9 mouse cellular contexts compared by ENCODE assay signal in genomic region chr8:84646800-84647199, GRCm38 (mm10). TPM values are rescaled to one million over a fixed set of nuclear protein-coding genes. Genes with fewer than 3 reads are reported as not detected.
DNase-seq lines count a peak whose midpoint lies in the region; ATAC-seq and TF ChIP-seq lines count a peak whose summit lies in the region.
"Had no signal": no experiment of that assay in that cellular context is flagged by ENCODE, and none has a peak within 500 bp of the region (broad histone marks: within the 10 kb centered on the region; RNA-seq: fewer than 3 reads in every experiment).

No protein-coding gene starts in this region.

- H3K27ac ChIP-seq in hindbrain, embryonic 10.5 days: peak overlapping the region; percentile 73
- no peak overlapping the region for H3K27ac ChIP-seq in hindbrain, embryonic 16.5 days (ENCODE audit: low read depth, low read length)
- H3K27ac ChIP-seq in MEL (ENCODE audit: control insufficient read depth, low read depth, low read length): peak overlapping the region; percentile 39; the same call in 1 of the 2 replicates
- H3K27ac ChIP-seq in forebrain, embryonic 12.5 days: 0 out of 2 replicates have a peak overlapping the region, but pooled peaks have one; percentile 53
- H3K27ac ChIP-seq in liver, embryonic 14.5 days: no peak overlapping the region

- no peak for TF ChIP-seq POLR2A in MEL (IDR thresholded peaks at IDR 0.05; ENCODE audit: control insufficient read depth in 1 of 2, insufficient read depth in 1 of 2, low read depth in 1 of 2, low read length in 2 of 2, poor library complexity in 1 of 2)

- TF ChIP-seq EP300 in MEL (IDR thresholded peaks at IDR 0.05; ENCODE audit: low read depth in 1 of 2, low read length in 2 of 2): 0 out of 4 replicates have a peak, but pooled peaks of 1 of the 2 experiments have one; percentile 10
- no peak for TF ChIP-seq EP300 in liver, embryonic 14.5 days (IDR thresholded peaks at IDR 0.05; ENCODE audit: low read depth)

- peaks cover 36% of the 10 kb centered on the region for H3K4me1 ChIP-seq in hindbrain, embryonic 10.5 days (replicated peaks)
- H3K4me1 ChIP-seq in hindbrain, embryonic 16.5 days (ENCODE audit: control insufficient read depth, insufficient read depth, low read depth, low read length): peaks cover 2% of the 10 kb centered on the region
- peaks cover 0 to 15% of the 10 kb centered on the region in 2 experiments; a peak in 3 of 4 replicates for H3K4me1 ChIP-seq in MEL (ENCODE audit: control insufficient read depth in 1 of 2, insufficient read depth in 2 of 2, low read length in 2 of 2)
- peaks cover 15% of the 10 kb centered on the region for H3K4me1 ChIP-seq in forebrain, embryonic 12.5 days
- peaks cover 5 to 11% of the 10 kb centered on the region in 2 experiments for H3K4me1 ChIP-seq in liver, embryonic 14.5 days (replicated peaks; ENCODE audit: control insufficient read depth in 2 of 2, insufficient read depth in 2 of 2, low read length in 1 of 2)

- no peak for DNase-seq in hindbrain, embryonic 10.5 days (ENCODE audit: low spot score)
- peak; percentile 73 for DNase-seq in MEL (ENCODE audit: low read depth, low spot score)
- DNase-seq in liver, embryonic 14.5 days (ENCODE audit: low read depth in 3 of 3, low spot score in 3 of 3): no peak
- no peak for DNase-seq in spleen, adult 12 weeks (ENCODE audit: low spot score)
- DNase-seq in cerebellum, postnatal 4 days (ENCODE audit: low spot score in 2 of 2): no peak
- no peak for DNase-seq in layer of hippocampus, adult 11-12 months (ENCODE audit: low spot score)
- DNase-seq: cerebellum, adult 2 months had no signal

- TF ChIP-seq CTCF in MEL (IDR thresholded peaks at IDR 0.05 in 2 of 3, conservative IDR thresholded peaks at IDR 0.05 in 1 of 3; ENCODE audit: control insufficient read depth in 1 of 3, insufficient read depth in 1 of 3, low read depth in 2 of 3, low read length in 3 of 3, poor library complexity in 1 of 3, severe bottlenecking in 1 of 3): peak; percentile 22 to 41 (median 36); a peak in 5 of 6 replicates
- no peak for TF ChIP-seq CTCF in liver, embryonic 14.5 days (IDR thresholded peaks at IDR 0.05; ENCODE audit: low read depth)

- no peaks in the 10 kb centered on the region for H3K36me3 ChIP-seq in hindbrain, embryonic 10.5 days
- no peaks in the 10 kb centered on the region for H3K36me3 ChIP-seq in hindbrain, embryonic 16.5 days (ENCODE audit: control insufficient read depth, insufficient read depth, low read length)
- H3K36me3 ChIP-seq in MEL (ENCODE audit: control insufficient read depth in 1 of 2, insufficient read depth in 2 of 2, low read length in 2 of 2): peaks cover 0 to 9% of the 10 kb centered on the region in 2 experiments; a peak in 2 of 4 replicates
- no peaks in the 10 kb centered on the region for H3K36me3 ChIP-seq in forebrain, embryonic 12.5 days (replicated peaks)
- no peaks in the 10 kb centered on the region for H3K36me3 ChIP-seq in liver, embryonic 14.5 days (replicated peaks; ENCODE audit: control insufficient read depth, insufficient read depth, low read depth)

- no peak for TF ChIP-seq RAD21 in MEL (IDR thresholded peaks at IDR 0.05; ENCODE audit: low read depth, low read length)

- H3K4me2 ChIP-seq in hindbrain, embryonic 16.5 days (ENCODE audit: low read length): no peak overlapping the region
- peak overlapping the region; percentile 54 for H3K4me2 ChIP-seq in forebrain, embryonic 12.5 days
- H3K4me2 ChIP-seq in liver, embryonic 14.5 days (ENCODE audit: low read depth): peak overlapping the region; percentile 51

- WGBS in hindbrain, embryonic 10.5 days: 56% methylated on average over 6 of the region's 6 CpGs
- 48% methylated on average over 6 of the region's 6 CpGs for WGBS in hindbrain, embryonic 16.5 days
- WGBS in forebrain, embryonic 12.5 days: 59% methylated on average over 6 of the region's 6 CpGs
- WGBS in liver, embryonic 14.5 days (ENCODE audit: insufficient replicate concordance): 44% methylated on average over 6 of the region's 6 CpGs

- no peaks in the 10 kb centered on the region for H3K79me2 ChIP-seq in MEL (ENCODE audit: control insufficient read depth, insufficient read depth, low read length, poor library complexity)

- no peak overlapping the region; the same call in 1 of the 2 replicates for H3K4me3 ChIP-seq in hindbrain, embryonic 10.5 days
- no peak overlapping the region for H3K4me3 ChIP-seq in hindbrain, embryonic 16.5 days (ENCODE audit: low read length)
- H3K4me3 ChIP-seq in MEL (ENCODE audit: control insufficient read depth in 1 of 2, insufficient read depth in 1 of 2, low read depth in 2 of 2, low read length in 2 of 2): peak overlapping the region; percentile 35 to 49
- no peak overlapping the region for H3K4me3 ChIP-seq in forebrain, embryonic 12.5 days (replicated peaks)
- H3K4me3 ChIP-seq in liver, embryonic 14.5 days (ENCODE audit: insufficient read depth in 1 of 2, low read depth in 2 of 2, low read length in 2 of 2): no peak overlapping the region

- no peaks in the 10 kb centered on the region for H3K9me3 ChIP-seq in hindbrain, embryonic 10.5 days
- H3K9me3 ChIP-seq in hindbrain, embryonic 16.5 days (ENCODE audit: control insufficient read depth, low read length): no peaks in the 10 kb centered on the region
- no peaks in the 10 kb centered on the region for H3K9me3 ChIP-seq in MEL (replicated peaks; ENCODE audit: insufficient read depth, low read length)
- H3K9me3 ChIP-seq in forebrain, embryonic 12.5 days: no peaks in the 10 kb centered on the region
- no peaks in the 10 kb centered on the region for H3K9me3 ChIP-seq in liver, embryonic 14.5 days (ENCODE audit: control insufficient read depth, low read length)

- ATAC-seq in hindbrain, embryonic 16.5 days: no peak
- no peak; the same call in 1 of the 2 replicates for ATAC-seq in forebrain, embryonic 12.5 days (ENCODE audit: low FRiP score)
- ATAC-seq in liver, embryonic 14.5 days (ENCODE audit: insufficient read depth): no peak

- no peak overlapping the region for H3K9ac ChIP-seq in hindbrain, embryonic 16.5 days (ENCODE audit: low read depth, low read length)
- H3K9ac ChIP-seq in MEL (ENCODE audit: control insufficient read depth, low read depth, low read length, poor library complexity, severe bottlenecking): no peak overlapping the region; the same call in 1 of the 2 replicates
- H3K9ac ChIP-seq in forebrain, embryonic 12.5 days: no peak overlapping the region
- no peak overlapping the region for H3K9ac ChIP-seq in liver, embryonic 14.5 days (replicated peaks)

- H3K27me3 ChIP-seq in hindbrain, embryonic 10.5 days (ENCODE audit: insufficient read depth, poor library complexity, severe bottlenecking): no peaks in the 10 kb centered on the region
- H3K27me3 ChIP-seq in hindbrain, embryonic 16.5 days (replicated peaks; ENCODE audit: control insufficient read depth, insufficient read depth, low read length): no peaks in the 10 kb centered on the region
- H3K27me3 ChIP-seq in MEL (ENCODE audit: control insufficient read depth in 1 of 2, insufficient read depth in 2 of 2, low read length in 2 of 2): no peaks in the 10 kb centered on the region
- no peaks in the 10 kb centered on the region for H3K27me3 ChIP-seq in forebrain, embryonic 12.5 days
- H3K27me3 ChIP-seq in liver, embryonic 14.5 days (ENCODE audit: control insufficient read depth, insufficient read depth, low read length): no peaks in the 10 kb centered on the region

RNA-seq across cellular contexts. Expression of gene Ier2, which starts 15.9 kb away (rescaled TPM):
- 89.9 and 94.7 TPM in 2 replicates for polyA plus RNA-seq in hindbrain, embryonic 10.5 days (2016; fragmentation: Nextera tagmentation; extraction: Ambion mirVana)
- polyA plus RNA-seq in hindbrain, embryonic 16.5 days (2015; fragmentation: Nextera tagmentation; extraction: Ambion mirVana): 18.2 and 19.6 TPM in 2 replicates
- total RNA-seq in MEL (2012; rRNA removed): 22.5 and 24.4 TPM in 2 replicates
- 100 to 1,000 TPM in 1 of 2 experiments, 10 to 100 TPM in 1; 37.7 to 258 TPM for polyA plus RNA-seq in MEL (2012; ENCODE audit: insufficient read depth in 1 of 2, insufficient read length in 2 of 2, low read depth in 1 of 2, low replicate concordance in 2 of 2, missing spikeins in 1 of 2)
- 53.7 and 62.2 TPM in 2 replicates for polyA plus RNA-seq in forebrain, embryonic 12.5 days (2016; fragmentation: Nextera tagmentation; extraction: Ambion mirVana)
- 6.2 and 8.4 TPM in 2 replicates for polyA plus RNA-seq in liver, embryonic 14.5 days (2012; rRNA removed)
- polyA plus RNA-seq in liver, embryonic 14.5 days (2014; fragmentation: Nextera tagmentation; extraction: Ambion mirVana): 12.6 and 15.0 TPM in 2 replicates

RNA-seq across cellular contexts. Expression of gene Trmt1, which starts 39.3 kb away (rescaled TPM):
- 57.8 and 65.9 TPM in 2 replicates for polyA plus RNA-seq in hindbrain, embryonic 10.5 days (2016; fragmentation: Nextera tagmentation; extraction: Ambion mirVana)
- polyA plus RNA-seq in hindbrain, embryonic 16.5 days (2015; fragmentation: Nextera tagmentation; extraction: Ambion mirVana): 66.8 and 71.2 TPM in 2 replicates
- total RNA-seq in MEL (2012; rRNA removed): 154 and 183 TPM in 2 replicates
- 100 to 1,000 TPM in 1 of 2 experiments, not detected in 1; 221 TPM for polyA plus RNA-seq in MEL (2012; ENCODE audit: insufficient read depth in 1 of 2, insufficient read length in 2 of 2, low read depth in 1 of 2, low replicate concordance in 2 of 2, missing spikeins in 1 of 2)
- 55.4 and 59.6 TPM in 2 replicates for polyA plus RNA-seq in forebrain, embryonic 12.5 days (2016; fragmentation: Nextera tagmentation; extraction: Ambion mirVana)
- polyA plus RNA-seq in liver, embryonic 14.5 days (2012; rRNA removed): 37.5 and 37.6 TPM in 2 replicates
- polyA plus RNA-seq in liver, embryonic 14.5 days (2014; fragmentation: Nextera tagmentation; extraction: Ambion mirVana): 27.4 and 34.1 TPM in 2 replicates

RNA-seq across cellular contexts. Expression of gene Nacc1, which starts 40.9 kb away (rescaled TPM):
- 25.2 and 28.9 TPM in 2 replicates for polyA plus RNA-seq in hindbrain, embryonic 10.5 days (2016; fragmentation: Nextera tagmentation; extraction: Ambion mirVana)
- 12.4 and 15.5 TPM in 2 replicates for polyA plus RNA-seq in hindbrain, embryonic 16.5 days (2015; fragmentation: Nextera tagmentation; extraction: Ambion mirVana)
- total RNA-seq in MEL (2012; rRNA removed): 42.5 and 45.3 TPM in 2 replicates
- 100 to 1,000 TPM in 1 of 2 experiments, not detected in 1; 106 TPM for polyA plus RNA-seq in MEL (2012; ENCODE audit: insufficient read depth in 1 of 2, insufficient read length in 2 of 2, low read depth in 1 of 2, low replicate concordance in 2 of 2, missing spikeins in 1 of 2)
- 22.8 and 26.6 TPM in 2 replicates for polyA plus RNA-seq in forebrain, embryonic 12.5 days (2016; fragmentation: Nextera tagmentation; extraction: Ambion mirVana)
- polyA plus RNA-seq in liver, embryonic 14.5 days (2012; rRNA removed): 19.0 and 21.2 TPM in 2 replicates
- 6.3 and 7.6 TPM in 2 replicates for polyA plus RNA-seq in liver, embryonic 14.5 days (2014; fragmentation: Nextera tagmentation; extraction: Ambion mirVana)

RNA-seq across cellular contexts. Expression of gene Lyl1, which starts 54.5 kb away (rescaled TPM):
- 5.6 and 6.5 TPM in 2 replicates for polyA plus RNA-seq in hindbrain, embryonic 10.5 days (2016; fragmentation: Nextera tagmentation; extraction: Ambion mirVana)
- 2.6 and 3.2 TPM in 2 replicates for polyA plus RNA-seq in hindbrain, embryonic 16.5 days (2015; fragmentation: Nextera tagmentation; extraction: Ambion mirVana)
- 75.5 and 88.7 TPM in 2 replicates for total RNA-seq in MEL (2012; rRNA removed)
- 100 to 1,000 TPM; 136 to 149 TPM for polyA plus RNA-seq in MEL (2012; ENCODE audit: insufficient read depth in 1 of 2, insufficient read length in 2 of 2, low read depth in 1 of 2, low replicate concordance in 2 of 2, missing spikeins in 1 of 2)
- polyA plus RNA-seq in forebrain, embryonic 12.5 days (2016; fragmentation: Nextera tagmentation; extraction: Ambion mirVana): 3.1 and 3.9 TPM in 2 replicates
- polyA plus RNA-seq in liver, embryonic 14.5 days (2012; rRNA removed): 45.4 and 46.2 TPM in 2 replicates
- 55.6 and 57.7 TPM in 2 replicates for polyA plus RNA-seq in liver, embryonic 14.5 days (2014; fragmentation: Nextera tagmentation; extraction: Ambion mirVana)

Comparison
In these comparisons a context has a peak if more than half of its experiments do, and no peak if none do; other contexts are left out.
1. H3K27ac ChIP-seq: peak in hindbrain, embryonic 10.5 days (single experiment), MEL (single experiment) and forebrain, embryonic 12.5 days (single experiment); none in hindbrain, embryonic 16.5 days (single experiment) and liver, embryonic 14.5 days (single experiment).
2. H3K4me3 ChIP-seq: peak in MEL (2 of 2); none in hindbrain, embryonic 10.5 days (single experiment), hindbrain, embryonic 16.5 days (single experiment), forebrain, embryonic 12.5 days (single experiment) and liver, embryonic 14.5 days (0 of 2).